Mouse (Mus musculus) myocyte (in vitro differentiated cells): ENCODE measurements around the gene Zfp598. TPM values are rescaled to one million over a fixed set of nuclear protein-coding genes. Genes with fewer than 3 reads are reported as not detected.

ENCODE experiments used
- H3K27me3 ChIP-seq: one replicate; pipeline ENCODE4 v1.6.1; 2011; ENCODE audit not compliant: control insufficient read depth, insufficient read depth, insufficient read length
- H3K36me3 ChIP-seq: one replicate; pipeline ENCODE4 v1.6.1; 2011; ENCODE audit not compliant: control insufficient read depth, insufficient read depth
- H3K4me2 ChIP-seq: one replicate; pipeline ENCODE4 v1.6.1; 2011; ENCODE audit warnings: low read depth, control low read depth
- H3K4me3 ChIP-seq: one replicate; pipeline ENCODE4 v1.5.1; 2011; ENCODE audit warnings: mild to moderate bottlenecking, control low read depth, moderate library complexity
- H3K79me2 ChIP-seq: one replicate; pipeline ENCODE4 v1.6.1; 2011; ENCODE audit not compliant: control insufficient read depth, insufficient read depth
- H3ac ChIP-seq: one replicate; pipeline ENCODE4 v1.6.1; 2011; ENCODE audit not compliant: control insufficient read depth, insufficient read length
- CEBPB ChIP-seq: IDR thresholded peaks from 2 replicates; pipeline ENCODE4 v1.6.1; 2011; ENCODE audit warnings: mild to moderate bottlenecking, moderate library complexity; ENCODE audit not compliant: poor library complexity, insufficient read depth, severe bottlenecking
- E2F4 ChIP-seq: IDR thresholded peaks from one replicate; pipeline ENCODE4 v1.6.1; 2011; ENCODE audit warnings: mild to moderate bottlenecking, control low read depth, moderate library complexity; ENCODE audit not compliant: insufficient read depth
- MAX ChIP-seq: IDR thresholded peaks from one replicate; pipeline ENCODE4 v1.6.1; 2011; ENCODE audit warnings: low read depth, mild to moderate bottlenecking, control low read depth
- MYOD1 ChIP-seq, 3 experiments: IDR thresholded peaks; one replicate each; pipeline ENCODE4 v1.6.1; 2011; ENCODE audit warnings: control low read depth in 2 of 3, low read depth in 2 of 3, mild to moderate bottlenecking in 2 of 3, moderate library complexity in 1 of 3; ENCODE audit not compliant: insufficient read length in 2 of 3, control insufficient read depth in 1 of 3
- MYOG ChIP-seq, 3 experiments: IDR thresholded peaks; one replicate each; pipeline ENCODE4 v1.6.1; 2011; ENCODE audit warnings: control low read depth in 2 of 3, low read depth in 2 of 3, mild to moderate bottlenecking in 2 of 3; ENCODE audit not compliant: insufficient read length in 2 of 3, control insufficient read depth in 1 of 3, insufficient read depth in 1 of 3
- POLR2A ChIP-seq: IDR thresholded peaks from one replicate; pipeline ENCODE4 v1.6.1; 2011; ENCODE audit warnings: low read depth, mild to moderate bottlenecking, control low read depth, moderate library complexity; ENCODE audit not compliant: insufficient read length
- POLR2AphosphoS2 ChIP-seq: IDR thresholded peaks from one replicate; pipeline ENCODE4 v1.6.1; 2011; ENCODE audit warnings: low read depth, control low read depth; ENCODE audit not compliant: insufficient read length
- REST ChIP-seq: IDR thresholded peaks from one replicate; pipeline ENCODE4 v1.6.1; 2011; ENCODE audit warnings: mild to moderate bottlenecking, control low read depth, moderate library complexity; ENCODE audit not compliant: insufficient read depth, insufficient read length
- SRF ChIP-seq: IDR thresholded peaks from one replicate; pipeline ENCODE4 v1.6.1; 2011; ENCODE audit warnings: low read depth; ENCODE audit not compliant: control insufficient read depth, insufficient read length
- TCF12 ChIP-seq: IDR thresholded peaks from one replicate; pipeline ENCODE4 v1.6.1; 2011; ENCODE audit warnings: mild to moderate bottlenecking, control low read depth; ENCODE audit not compliant: poor library complexity, insufficient read depth, severe bottlenecking
- TCF3 ChIP-seq: IDR thresholded peaks from one replicate; pipeline ENCODE4 v1.6.1; 2011; ENCODE audit warnings: low read depth, control low read depth; ENCODE audit not compliant: insufficient read length
- USF1 ChIP-seq: IDR thresholded peaks from one replicate; pipeline ENCODE4 v1.6.1; 2011; ENCODE audit warnings: low read depth, mild to moderate bottlenecking, control low read depth, moderate library complexity
- polyA plus RNA-seq: library from polyadenylated mRNA; unstranded; fragments of >200 nt; fragmentation: generic; extraction: Trizol; gene quantifications from one replicate; pipeline ENCODE4 v1.2.1, GENCODE M21; 2012; ENCODE audit warnings: missing spikeins

Gene Zfp598
- polyA plus RNA-seq, 1 experiment = 49.7 TPM

DNA sequence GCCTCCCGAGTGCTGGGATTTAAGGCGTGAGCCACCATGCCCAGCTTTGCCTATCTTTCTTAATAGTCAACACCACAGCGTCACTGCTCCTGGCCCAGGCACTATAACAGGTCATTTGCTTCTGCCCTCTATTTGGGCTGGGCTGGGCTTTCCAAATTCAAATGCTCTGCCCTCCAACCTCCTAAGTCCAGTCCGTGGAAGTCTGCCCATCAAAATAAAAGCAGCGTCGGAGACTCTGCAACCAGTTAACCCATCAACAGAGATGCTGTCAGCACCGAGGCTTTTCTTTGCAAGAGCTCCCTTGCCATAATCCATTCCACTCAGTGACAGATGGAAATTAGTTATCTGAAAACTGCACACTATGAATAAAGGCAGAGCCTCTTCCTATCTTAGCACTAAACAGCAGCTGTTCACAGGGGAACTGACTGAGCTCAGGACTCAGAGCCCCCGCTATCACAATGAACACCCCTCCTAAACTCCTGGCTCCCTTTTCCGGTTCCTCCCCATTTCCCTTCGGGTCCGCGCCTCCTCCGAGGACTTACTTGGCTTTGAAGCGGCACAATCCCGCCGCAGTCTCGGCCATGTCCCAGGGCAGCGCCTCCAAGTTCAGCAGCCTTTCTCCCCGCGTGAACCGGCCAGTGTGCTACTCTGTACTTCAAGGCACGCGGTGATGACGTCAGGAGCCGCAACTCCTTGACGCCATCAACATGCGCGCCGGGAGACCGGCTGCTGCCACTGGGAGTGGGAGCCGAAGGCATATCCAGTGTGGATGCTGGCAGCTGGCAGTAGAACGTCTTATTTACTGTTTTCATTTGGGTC is 37.7 kb downstream of the Zfp598 start, which contains the start of gene Tbl3:
Gene Tbl3, minus strand, starts transcription at position 679 of the 819 bp plus-strand sequence.
- Histone ChIP-seq H3K36me3 (peaks cover under 1% of the 10 kb centered on the region), H3K79me2 (peaks cover 16% of the 10 kb centered on the region), H3K27me3 (no peaks in the 10 kb centered on the region), H3ac (peak within 1 kb of the TSS; percentile 5), H3K4me2 (peak within 1 kb of the TSS; percentile 89), H3K4me3 (peak within 1 kb of the TSS; percentile 72)
- TF ChIP-seq SRF = peak; percentile 72
- peak; percentile 94 for TF ChIP-seq POLR2AphosphoS2
- TF ChIP-seq REST = no peak
- peak; percentile 2 for TF ChIP-seq E2F4
- no peak for TF ChIP-seq MYOD1 (IDR thresholded peaks at IDR 0.05; ENCODE audit: control insufficient read depth in 1 of 3, insufficient read length in 2 of 3, low read depth in 2 of 3)
- peak in 1 of 3 experiments; percentile 10 for TF ChIP-seq MYOG (IDR thresholded peaks at IDR 0.05; ENCODE audit: control insufficient read depth in 1 of 3, insufficient read depth in 1 of 3, insufficient read length in 2 of 3, low read depth in 2 of 3)
- TF ChIP-seq POLR2A = peak; percentile 91
- no peak for TF ChIP-seq USF1

- Histone ChIP-seq H3K79me2 (peaks cover 16% of the 10 kb centered on the region), H3K27me3 (no peaks in the 10 kb centered on the region), H3K4me2 (peak overlapping the region; percentile 89), H3ac (peak overlapping the region; percentile 5), H3K36me3 (no peaks in the 10 kb centered on the region), H3K4me3 (peak overlapping the region; percentile 72)
- TF ChIP-seq MAX (no peak), POLR2A (no peak), USF1 (no peak), POLR2AphosphoS2 (no peak), E2F4 (no peak), REST (no peak), MYOG (IDR thresholded peaks at IDR 0.05; ENCODE audit: control insufficient read depth in 1 of 3, insufficient read depth in 1 of 3, insufficient read length in 2 of 3, low read depth in 2 of 3) (no peak), TCF3 (no peak), MYOD1 (IDR thresholded peaks at IDR 0.05; ENCODE audit: control insufficient read depth in 1 of 3, insufficient read length in 2 of 3, low read depth in 2 of 3) (no peak), CEBPB (no peak), TCF12 (no peak), SRF (no peak)
Observed at GRCm38 (mm10) chr17:24707801-24708425, 38.4 kb downstream of the Zfp598 start.

DNA sequence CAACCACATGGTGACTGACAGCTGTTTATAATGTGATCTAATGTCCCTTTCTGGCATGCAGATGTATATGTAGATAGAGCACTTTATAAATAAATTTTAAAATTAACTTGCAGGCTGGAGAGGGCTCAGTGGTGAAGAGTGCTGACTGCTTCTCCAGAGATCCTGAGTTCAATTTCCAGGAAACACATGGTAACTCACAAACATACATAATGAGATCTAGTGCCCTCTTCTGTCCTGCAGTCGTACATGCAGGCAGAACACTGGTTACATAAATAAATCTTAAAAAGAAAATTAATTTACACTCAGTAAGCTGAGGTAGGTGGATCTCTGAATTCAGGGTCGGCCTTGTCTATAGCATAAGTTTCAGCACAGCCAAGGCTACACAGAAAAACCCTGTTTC is 39.2 kb downstream of the Zfp598 start:
- no peak for TF ChIP-seq TCF3
- no peak for TF ChIP-seq TCF12
- no peak for TF ChIP-seq POLR2A
- TF ChIP-seq POLR2AphosphoS2 = no peak
- TF ChIP-seq E2F4 = no peak
- TF ChIP-seq MAX = no peak
- no peak for TF ChIP-seq MYOG (IDR thresholded peaks at IDR 0.05; ENCODE audit: control insufficient read depth in 1 of 3, insufficient read depth in 1 of 3, insufficient read length in 2 of 3, low read depth in 2 of 3)
- TF ChIP-seq REST = no peak
- no peak for TF ChIP-seq MYOD1 (IDR thresholded peaks at IDR 0.05; ENCODE audit: control insufficient read depth in 1 of 3, insufficient read length in 2 of 3, low read depth in 2 of 3)
- Histone ChIP-seq H3K79me2 (peaks cover 16% of the 10 kb centered on the region), H3K27me3 (no peaks in the 10 kb centered on the region), H3K36me3 (no peaks in the 10 kb centered on the region), H3ac (no peak overlapping the region), H3K4me2 (no peak overlapping the region), H3K4me3 (peak overlapping the region; percentile 72)

DNA sequence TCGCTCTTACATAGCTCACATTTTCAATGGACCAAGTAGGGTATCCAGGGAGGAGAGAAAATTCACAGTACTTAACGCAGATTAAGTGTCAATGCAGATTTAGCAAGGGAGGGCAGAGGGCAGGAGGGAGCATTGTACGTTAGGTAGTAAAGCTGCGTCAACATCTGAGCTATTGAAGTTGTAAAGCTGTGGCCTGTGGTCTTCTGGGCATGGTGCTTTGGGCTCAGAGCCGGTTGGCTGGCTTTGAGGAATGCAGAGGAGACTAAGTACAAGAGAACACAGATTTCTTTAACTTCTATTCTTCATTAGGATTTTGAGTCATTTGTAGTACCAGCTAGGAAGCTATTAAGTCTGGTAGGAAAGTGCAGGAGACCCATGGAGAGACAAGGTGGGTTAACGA is 46.1 kb downstream of the Zfp598 start:
- Histone ChIP-seq H3ac (no peak overlapping the region), H3K36me3 (no peaks in the 10 kb centered on the region)
- TF ChIP-seq SRF (no peak), POLR2A (no peak)

DNA sequence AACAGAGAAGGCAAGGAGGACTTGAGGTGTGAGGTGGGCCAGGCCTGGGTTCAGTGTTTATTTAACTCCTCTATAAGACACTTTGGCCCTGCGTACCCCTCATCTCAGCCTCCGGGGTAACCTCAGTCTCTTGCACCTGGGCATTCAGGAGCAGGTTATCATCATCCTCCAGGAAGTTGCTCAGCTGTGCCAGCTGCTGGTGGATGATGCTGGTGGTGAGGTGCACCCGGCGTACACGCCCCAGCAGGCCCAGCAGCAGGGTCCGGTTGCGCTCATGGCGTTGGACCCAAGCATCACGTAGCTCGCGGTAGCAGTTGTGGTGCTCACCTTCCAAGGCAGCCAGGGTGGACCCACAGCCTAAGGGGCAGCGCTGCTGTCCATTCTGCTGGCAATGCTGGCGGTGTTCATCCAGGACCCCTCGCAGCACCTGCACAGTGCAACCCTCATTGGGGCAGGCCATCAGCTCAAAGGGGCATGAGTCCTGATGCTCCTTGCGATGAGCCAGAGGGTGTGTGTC is 46.7 kb downstream of the Zfp598 start:
- no peaks in the 10 kb centered on the region for H3K36me3 ChIP-seq
- peak; percentile 54 for TF ChIP-seq POLR2AphosphoS2
- no peak for TF ChIP-seq TCF12
- TF ChIP-seq SRF = no peak
- H3K79me2 ChIP-seq = peaks cover 14% of the 10 kb centered on the region
- H3K4me2 ChIP-seq = no peak overlapping the region
- H3ac ChIP-seq = no peak overlapping the region
- H3K4me3 ChIP-seq = no peak overlapping the region
- H3K27me3 ChIP-seq = no peaks in the 10 kb centered on the region

More for the DNA sequence above, 46.1 kb downstream of the Zfp598 start:
- no peak overlapping the region for H3K4me2 ChIP-seq
- no peaks in the 10 kb centered on the region for H3K27me3 ChIP-seq
- no peak overlapping the region for H3K4me3 ChIP-seq
- H3K79me2 ChIP-seq = peaks cover 10% of the 10 kb centered on the region
